Comparison of ENCODE assay signal across 9 mouse cellular contexts in genomic region chr6:16550445-16550844, GRCm38 (mm10).
DNase-seq lines count a peak whose midpoint lies in the region; ATAC-seq lines count a peak whose summit lies in the region.
"Had no signal": no experiment of that assay in that cellular context is flagged by ENCODE, and none has a peak within 500 bp of the region (broad histone marks: within the 10 kb centered on the region; RNA-seq: fewer than 3 reads in every experiment).

No protein-coding gene starts in this region.

- no peak overlapping the region for H3K4me3 ChIP-seq in hindbrain, embryonic 11.5 days (ENCODE audit: low read depth, low read length)
- no peak overlapping the region for H3K4me3 ChIP-seq in hindbrain, embryonic 10.5 days
- no peak overlapping the region for H3K4me3 ChIP-seq in hindbrain, embryonic 14.5 days (replicated peaks; ENCODE audit: low read length)
- no peak overlapping the region for H3K4me3 ChIP-seq in limb, embryonic 10.5 days

- no peaks in the 10 kb centered on the region for H3K27me3 ChIP-seq in hindbrain, embryonic 11.5 days (ENCODE audit: control insufficient read depth, insufficient read depth, low read length)
- H3K27me3 ChIP-seq in hindbrain, embryonic 10.5 days (ENCODE audit: insufficient read depth, poor library complexity, severe bottlenecking) = no peaks in the 10 kb centered on the region
- H3K27me3 ChIP-seq in hindbrain, embryonic 14.5 days (ENCODE audit: control insufficient read depth, insufficient read depth, low read length) = no peaks in the 10 kb centered on the region
- no peaks in the 10 kb centered on the region for H3K27me3 ChIP-seq in limb, embryonic 10.5 days (ENCODE audit: low read depth, poor library complexity, severe bottlenecking)

- peak; percentile 58; the same call in 1 of the 2 replicates for ATAC-seq in hindbrain, embryonic 11.5 days (ENCODE audit: low FRiP score)
- ATAC-seq in hindbrain, embryonic 14.5 days (ENCODE audit: low FRiP score) = peak; percentile 75; the same call in 1 of the 2 replicates
- no peak for ATAC-seq in inflammation-experienced regulatory T-cells, adult 6 months

- no peak overlapping the region for H3K9ac ChIP-seq in hindbrain, embryonic 11.5 days (ENCODE audit: low read depth, low read length)
- H3K9ac ChIP-seq in hindbrain, embryonic 14.5 days = no peak overlapping the region

- H3K27ac ChIP-seq in hindbrain, embryonic 11.5 days (ENCODE audit: low read depth, low read length) = no peak overlapping the region
- H3K27ac ChIP-seq in hindbrain, embryonic 10.5 days = no peak overlapping the region
- H3K27ac ChIP-seq in hindbrain, embryonic 14.5 days = peak overlapping the region; percentile 14
- H3K27ac ChIP-seq in limb, embryonic 10.5 days = peak overlapping the region; percentile 22; the same call in 1 of the 2 replicates

- no peaks in the 10 kb centered on the region for H3K36me3 ChIP-seq in hindbrain, embryonic 11.5 days (ENCODE audit: control insufficient read depth, insufficient read depth, low read length)
- H3K36me3 ChIP-seq in hindbrain, embryonic 10.5 days = no peaks in the 10 kb centered on the region
- H3K36me3 ChIP-seq in hindbrain, embryonic 14.5 days (replicated peaks; ENCODE audit: control insufficient read depth, insufficient read depth) = no peaks in the 10 kb centered on the region
- H3K36me3 ChIP-seq in limb, embryonic 10.5 days = no peaks in the 10 kb centered on the region
- H3K36me3 ChIP-seq: G1E had no signal

- no peaks in the 10 kb centered on the region for H3K9me3 ChIP-seq in hindbrain, embryonic 11.5 days (ENCODE audit: control insufficient read depth, low read length)
- H3K9me3 ChIP-seq in hindbrain, embryonic 10.5 days = 0 out of 2 replicates have a peak, but pooled peaks cover 3% of the 10 kb centered on the region
- no peaks in the 10 kb centered on the region for H3K9me3 ChIP-seq in hindbrain, embryonic 14.5 days (ENCODE audit: control insufficient read depth, low read length)
- H3K9me3 ChIP-seq in limb, embryonic 10.5 days (replicated peaks) = no peaks in the 10 kb centered on the region
- H3K9me3 ChIP-seq: G1E had no signal

- WGBS in hindbrain, embryonic 11.5 days = 65% methylated on average over 9 of the region's 9 CpGs
- WGBS in hindbrain, embryonic 10.5 days = 74% methylated on average over 9 of the region's 9 CpGs
- WGBS in hindbrain, embryonic 14.5 days = 50% methylated on average over 9 of the region's 9 CpGs
- 80% methylated on average over 9 of the region's 9 CpGs for WGBS in limb, embryonic 10.5 days

- no peaks in the 10 kb centered on the region for H3K4me1 ChIP-seq in hindbrain, embryonic 11.5 days (replicated peaks; ENCODE audit: control insufficient read depth, insufficient read depth, low read length)
- 0 out of 2 replicates have a peak, but pooled peaks cover 6% of the 10 kb centered on the region for H3K4me1 ChIP-seq in hindbrain, embryonic 10.5 days (replicated peaks)
- no peaks in the 10 kb centered on the region for H3K4me1 ChIP-seq in hindbrain, embryonic 14.5 days (replicated peaks; ENCODE audit: control insufficient read depth, insufficient read depth, low read length)
- H3K4me1 ChIP-seq in limb, embryonic 10.5 days = peaks cover 33% of the 10 kb centered on the region

- DNase-seq in hindbrain, embryonic 11.5 days (ENCODE audit: low spot score) = peak; percentile 24
- no peak for DNase-seq in hindbrain, embryonic 10.5 days (ENCODE audit: low spot score)
- peak; percentile 11 for DNase-seq in ZHBTc4 (ENCODE audit: low read depth, low spot score)
- peak; percentile 66 for DNase-seq in hindbrain, embryonic 14.5 days (ENCODE audit: low spot score)
- DNase-seq in limb, embryonic 10.5 days (ENCODE audit: low spot score) = no peak
- no peak for DNase-seq in spleen, postnatal 14 days (ENCODE audit: low spot score in 2 of 2)
- no peak for DNase-seq in spleen, postnatal 10 days (ENCODE audit: low spot score in 2 of 2)

- H3K4me2 ChIP-seq in hindbrain, embryonic 11.5 days (replicated peaks; ENCODE audit: low read depth, low read length) = no peak overlapping the region
- H3K4me2 ChIP-seq in hindbrain, embryonic 14.5 days (replicated peaks) = no peak overlapping the region

Comparison
In these comparisons a context has a peak if more than half of its experiments do, and no peak if none do; other contexts are left out.
1. DNase-seq: peak in hindbrain, embryonic 11.5 days (single experiment), ZHBTc4 (single experiment) and hindbrain, embryonic 14.5 days (single experiment); none in hindbrain, embryonic 10.5 days (single experiment), limb, embryonic 10.5 days (single experiment), spleen, postnatal 14 days (0 of 2) and spleen, postnatal 10 days (0 of 2).
2. H3K27ac ChIP-seq: peak in hindbrain, embryonic 14.5 days (single experiment) and limb, embryonic 10.5 days (single experiment); none in hindbrain, embryonic 11.5 days (single experiment) and hindbrain, embryonic 10.5 days (single experiment).